Mouse (Mus musculus) heart, postnatal 0 days (tissue): ENCODE measurements around the gene Agap3. TPM values are rescaled to one million over a fixed set of nuclear protein-coding genes. Genes with fewer than 3 reads are reported as not detected.

ENCODE experiments used
- ATAC-seq: fragments of 200-750 bp; cut with Nextera tagmentation; 2 replicates; pipeline ENCODE4 v1.8.0; 2017; ENCODE audit warnings: low read depth, moderate number of reproducible peaks, moderate library complexity; ENCODE audit not compliant: insufficient read depth
- DNase-seq: peaks from one replicate; pipeline ENCODE4 v3.0.0-alpha.2; 2016; ENCODE audit warnings: low spot score
- H3K27ac ChIP-seq: fragments of 300-500 bp; sonication (generic); 2 replicates; pipeline ENCODE4 v1.5.1; 2014; ENCODE audit warnings: low read depth, mild to moderate bottlenecking
- H3K27me3 ChIP-seq: fragments of 300-500 bp; sonication (generic); 2 replicates; pipeline ENCODE4 v1.6.1; 2014; ENCODE audit warnings: low read length, mixed read lengths; ENCODE audit not compliant: control insufficient read depth, insufficient read depth
- H3K36me3 ChIP-seq: fragments of 300-500 bp; sonication (generic); replicated peaks from 2 replicates; pipeline ENCODE4 v1.6.1; 2014; ENCODE audit warnings: low read length, mixed read lengths; ENCODE audit not compliant: control insufficient read depth, insufficient read depth
- H3K4me1 ChIP-seq: fragments of 300-500 bp; sonication (generic); 2 replicates; pipeline ENCODE4 v1.6.1; 2014; ENCODE audit warnings: antibody characterized with exemption; ENCODE audit not compliant: control insufficient read depth, insufficient read depth
- H3K4me2 ChIP-seq: fragments of 300-500 bp; sonication (generic); 2 replicates; pipeline ENCODE4 v1.6.1; 2014; ENCODE audit warnings: low read depth, mild to moderate bottlenecking, low read length, moderate library complexity
- H3K4me3 ChIP-seq: fragments of 300-500 bp; sonication (generic); 2 replicates; pipeline ENCODE4 v1.5.1; 2014; ENCODE audit warnings: low read depth, low read length
- H3K9ac ChIP-seq: fragments of 300-500 bp; sonication (generic); replicated peaks from 2 replicates; pipeline ENCODE4 v1.6.1; 2014; ENCODE audit warnings: low read depth, low read length, mixed read lengths
- H3K9me3 ChIP-seq: fragments of 300-500 bp; sonication (generic); replicated peaks from 2 replicates; pipeline ENCODE4 v1.6.1; 2016; ENCODE audit warnings: low read length; ENCODE audit not compliant: control insufficient read depth
- CTCF ChIP-seq: IDR thresholded peaks from 2 replicates; pipeline ENCODE4 v1.5.1; 2016; ENCODE audit warnings: antibody characterized with exemption, control low read depth, low read depth
- EP300 ChIP-seq: IDR thresholded peaks from 2 replicates; pipeline ENCODE4 v1.6.1; 2016; ENCODE audit warnings: antibody characterized with exemption, low read depth
- WGBS: fragments of 180-500 bp; shearing (Covaris S2); extraction: QIAGEN DNeasy Blood & Tissue Kit; methylation state at CpG from one replicate; pipeline ENCODE4 v1.1.7; 2014; 5-methylcytosine and 5-hydroxymethylcytosine counted together
- polyA plus RNA-seq: library from polyadenylated mRNA; unstranded; fragments of >200 nt; fragmentation: Nextera tagmentation; extraction: Ambion mirVana; gene quantifications from 2 replicates; pipeline ENCODE4 v1.2.1, GENCODE M21; 2015
- total RNA-seq: library from RNA; depleted of rRNA; stranded (reverse); fragments of >200 nt; gene quantifications from 2 replicates; pipeline ENCODE4 v1.2.3, GENCODE M21; 2014; ENCODE audit warnings: low replicate concordance

The Agap3 gene
- total and polyA plus RNA-seq, 2 experiments from 2014 or later, result 18.3 to 40.6 TPM

- H3K27me3 ChIP-seq, result no peaks in the 10 kb centered on the region
- no peak overlapping the region for H3K4me2 ChIP-seq
- H3K9ac ChIP-seq, result no peak overlapping the region
- H3K4me3 ChIP-seq, result no peak overlapping the region
- no peaks in the 10 kb centered on the region for H3K9me3 ChIP-seq
- ATAC-seq, result no peak
- H3K27ac ChIP-seq, result no peak overlapping the region
- H3K4me1 ChIP-seq, result peaks cover 8% of the 10 kb centered on the region; the same call in 1 of the 2 replicates
- DNase-seq, result no peak
- 89% methylated on average over 9 of the region's 9 CpGs for WGBS
- peaks cover 15% of the 10 kb centered on the region; the same call in 1 of the 2 replicates for H3K36me3 ChIP-seq
- TF ChIP-seq CTCF (no peak), EP300 (no peak)
Observed at GRCm38 (mm10) chr5:24420381-24420780, 31.6 kb upstream of the Agap3 start.

GRCm38 (mm10) chr5:24423129-24424003, 28.6 kb upstream of the Agap3 start, which contains the start of the genes Cdk5 and Slc4a2:
Gene Cdk5, minus strand, starts transcription at chr5:24423530.
Gene Slc4a2, plus strand, starts transcription at chr5:24423837.
- peak; percentile 99 for DNase-seq
- peak; percentile 93 for ATAC-seq
- Histone ChIP-seq H3K27me3 (no peaks in the 10 kb centered on the region), H3K9me3 (no peaks in the 10 kb centered on the region), H3K9ac (peak within 1 kb of the TSS; percentile 70), H3K4me2 (peak within 1 kb of the TSS; percentile 77), H3K36me3 (peaks cover 15% of the 10 kb centered on the region; the same call in 1 of the 2 replicates), H3K27ac (peak within 1 kb of the TSS; percentile 96), H3K4me1 (peaks cover 24% of the 10 kb centered on the region), H3K4me3 (peak within 1 kb of the TSS; percentile 72)
- WGBS, result under 1% methylated on average over 46 of the region's 46 CpGs
- TF ChIP-seq EP300 (peak; percentile 63; the same call in 1 of the 2 replicates), CTCF (no peak)

- 9% methylated on average over 21 of the region's 21 CpGs for WGBS
- peak overlapping the region; percentile 96 for H3K27ac ChIP-seq
- TF ChIP-seq EP300, result no peak
- no peak for TF ChIP-seq CTCF
- peak overlapping the region; percentile 70 for H3K9ac ChIP-seq
- DNase-seq, result no peak
- H3K36me3 ChIP-seq, result peaks cover 11% of the 10 kb centered on the region; the same call in 1 of the 2 replicates
- H3K4me1 ChIP-seq, result peaks cover 24% of the 10 kb centered on the region
- H3K4me2 ChIP-seq, result peak overlapping the region; percentile 77
- peak overlapping the region; percentile 72 for H3K4me3 ChIP-seq
- H3K9me3 ChIP-seq, result no peaks in the 10 kb centered on the region
- ATAC-seq, result no peak
- H3K27me3 ChIP-seq, result no peaks in the 10 kb centered on the region
Observed at GRCm38 (mm10) chr5:24424004-24424781, 27.8 kb upstream of the Agap3 start.

GRCm38 (mm10) chr5:24424861-24425411, 27.0 kb upstream of the Agap3 start:
- no peaks in the 10 kb centered on the region for H3K9me3 ChIP-seq
- H3K27me3 ChIP-seq, result no peaks in the 10 kb centered on the region
- DNase-seq, result peak; percentile 93
- H3K36me3 ChIP-seq, result peaks cover 18% of the 10 kb centered on the region
- WGBS, result 1% methylated on average over 53 of the region's 60 CpGs
- H3K27ac ChIP-seq, result peak overlapping the region; percentile 96
- peak overlapping the region; percentile 72 for H3K4me3 ChIP-seq
- ATAC-seq, result peak; percentile 45
- H3K4me2 ChIP-seq, result peak overlapping the region; percentile 77
- TF ChIP-seq EP300 (no peak), CTCF (no peak)
- peaks cover 24% of the 10 kb centered on the region for H3K4me1 ChIP-seq
- peak overlapping the region; percentile 70 for H3K9ac ChIP-seq

- ATAC-seq (no peak; the same call in 1 of the 2 replicates), DNase-seq (peak; percentile 45)
- Histone ChIP-seq H3K9ac (peak overlapping the region; percentile 70), H3K4me3 (peak overlapping the region; percentile 72), H3K4me2 (peak overlapping the region; percentile 77), H3K36me3 (peaks cover 20% of the 10 kb centered on the region), H3K9me3 (no peaks in the 10 kb centered on the region), H3K4me1 (peaks cover 24% of the 10 kb centered on the region), H3K27me3 (no peaks in the 10 kb centered on the region), H3K27ac (peak overlapping the region; percentile 96)
- 1% methylated on average over 22 of the region's 30 CpGs for WGBS
- TF ChIP-seq EP300 (no peak), CTCF (no peak)
Observed at GRCm38 (mm10) chr5:24425421-24426036, 26.4 kb upstream of the Agap3 start.
